Mouse (Mus musculus) neural tube, embryonic 12.5 days (tissue): ENCODE measurements around the gene Eef1a2. TPM values are rescaled to one million over a fixed set of nuclear protein-coding genes. Genes with fewer than 3 reads are reported as not detected.

Experiments used
- polyA plus RNA-seq: library from polyadenylated mRNA; unstranded; fragments of >200 nt; fragmentation: Nextera tagmentation; extraction: Ambion mirVana; gene quantifications from 2 replicates; pipeline ENCODE4 v1.2.1, GENCODE M21; 2016

The Eef1a2 gene
- polyA plus RNA-seq, 1 experiment from 2014 or later, result 3.4 TPM

Other genes with a start within 250 kb of the Eef1a2 start
- 62.4 and 64.7 TPM in 2 replicates for gene Ythdf1, start 236.1 kb downstream of the Eef1a2 start, polyA plus RNA-seq
- 0.27 and 0.34 TPM in 2 replicates for gene Birc7, start 228.0 kb downstream of the Eef1a2 start, polyA plus RNA-seq
- 90.6 and 92.9 TPM in 2 replicates for gene Nkain4, start 202.3 kb downstream of the Eef1a2 start, polyA plus RNA-seq
- 95.1 and 101 TPM in 2 replicates for gene Arfgap1, start 189.8 kb downstream of the Eef1a2 start, polyA plus RNA-seq
- gene Col20a1, start 170.5 kb downstream of the Eef1a2 start, polyA plus RNA-seq, result 1.8 TPM in 2 replicates
- gene Chrna4, start 113.5 kb downstream of the Eef1a2 start, polyA plus RNA-seq, result 61.7 and 65.1 TPM in 2 replicates
- gene Kcnq2, start 21.7 kb downstream of the Eef1a2 start, polyA plus RNA-seq, result 39.0 and 41.6 TPM in 2 replicates
- gene Ppdpf, start 30.2 kb upstream of the Eef1a2 start, polyA plus RNA-seq, result 424 and 444 TPM in 2 replicates
- not detected in 2 replicates for gene Ptk6, start 45.8 kb upstream of the Eef1a2 start, polyA plus RNA-seq
- 0.11 and 0.18 TPM in 2 replicates for gene Srms, start 56.2 kb upstream of the Eef1a2 start, polyA plus RNA-seq
- gene Fndc11, start 63.0 kb upstream of the Eef1a2 start, polyA plus RNA-seq, result not detected in 2 replicates
- 0.43 and 0.70 TPM in 2 replicates for gene Helz2, start 85.0 kb upstream of the Eef1a2 start, polyA plus RNA-seq
- gene Gmeb2, start 131.0 kb upstream of the Eef1a2 start, polyA plus RNA-seq, result 20.6 and 21.4 TPM in 2 replicates
- gene Stmn3, start 157.5 kb upstream of the Eef1a2 start, polyA plus RNA-seq, result 649 and 671 TPM in 2 replicates
- 41.1 and 49.0 TPM in 2 replicates for gene Rtel1, start 162.7 kb upstream of the Eef1a2 start, polyA plus RNA-seq
- gene Zgpat, start 207.9 kb upstream of the Eef1a2 start, polyA plus RNA-seq, result 69.8 and 74.4 TPM in 2 replicates
- gene Arfrp1, start 208.4 kb upstream of the Eef1a2 start, polyA plus RNA-seq, result 79.6 and 82.7 TPM in 2 replicates
- gene Lime1, start 223.1 kb upstream of the Eef1a2 start, polyA plus RNA-seq, result 36.8 and 41.8 TPM in 2 replicates